8 mouse cellular contexts compared by ENCODE assay signal in genomic region chr6:8512416-8512815, GRCm38 (mm10). TPM values are rescaled to one million over a fixed set of nuclear protein-coding genes. Genes with fewer than 3 reads are reported as not detected.
DNase-seq lines count a peak whose midpoint lies in the region; ATAC-seq and TF ChIP-seq lines count a peak whose summit lies in the region.

No protein-coding gene starts in this region.

- no peak for ATAC-seq in heart, embryonic 11.5 days (replicated peaks; ENCODE audit: insufficient number of reproducible peaks, low FRiP score, low TSS enrichment)
- no peak for ATAC-seq in forebrain, embryonic 12.5 days (ENCODE audit: low FRiP score)
- ATAC-seq in midbrain, embryonic 13.5 days = no peak
- ATAC-seq in megakaryocyte progenitor cell, adult 5-6 weeks (replicated peaks; ENCODE audit: poor library complexity) = no peak

- peak overlapping the region; percentile 70; the same call in 1 of the 2 replicates for H3K4me3 ChIP-seq in heart, embryonic 11.5 days (ENCODE audit: low read depth, low read length)
- H3K4me3 ChIP-seq in CH12.LX (replicated peaks in 1 of 3; ENCODE audit: low read depth in 2 of 3, low read length in 2 of 3, poor library complexity in 1 of 3) = peak overlapping the region; percentile 56 to 95 (median 81)
- peak overlapping the region; percentile 97 for H3K4me3 ChIP-seq in forebrain, embryonic 12.5 days (replicated peaks)
- H3K4me3 ChIP-seq in midbrain, embryonic 13.5 days (replicated peaks) = peak overlapping the region; percentile 99

- peak overlapping the region; percentile 43 for H3K9ac ChIP-seq in heart, embryonic 11.5 days (ENCODE audit: low read depth, low read length)
- peak overlapping the region; percentile 93; the same call in 1 of the 2 replicates for H3K9ac ChIP-seq in CH12.LX (ENCODE audit: insufficient read depth, low read depth)
- peak overlapping the region; percentile 99 for H3K9ac ChIP-seq in forebrain, embryonic 12.5 days
- peak overlapping the region; percentile 98 for H3K9ac ChIP-seq in midbrain, embryonic 13.5 days (replicated peaks)

- WGBS in heart, embryonic 11.5 days (ENCODE audit: insufficient replicate concordance) = 42% methylated on average over 8 of the region's 8 CpGs
- 11% methylated on average over 8 of the region's 8 CpGs for WGBS in forebrain, embryonic 12.5 days
- 10% methylated on average over 8 of the region's 8 CpGs for WGBS in midbrain, embryonic 13.5 days

- no peak for TF ChIP-seq POLR2A in CH12.LX (IDR thresholded peaks at IDR 0.05; ENCODE audit: low read depth, low read length)

- no peak for TF ChIP-seq EP300 in CH12.LX (IDR thresholded peaks at IDR 0.05; ENCODE audit: low read length)

- no peaks in the 10 kb centered on the region for H3K36me3 ChIP-seq in heart, embryonic 11.5 days (ENCODE audit: control insufficient read depth, insufficient read depth, low read length)
- no peaks in the 10 kb centered on the region for H3K36me3 ChIP-seq in CH12.LX (replicated peaks in 1 of 2; ENCODE audit: control insufficient read depth in 1 of 2, insufficient read depth in 1 of 2, low read length in 1 of 2)
- no peaks in the 10 kb centered on the region for H3K36me3 ChIP-seq in forebrain, embryonic 12.5 days (replicated peaks)
- no peaks in the 10 kb centered on the region for H3K36me3 ChIP-seq in midbrain, embryonic 13.5 days

- in situ Hi-C loops in CH12.LX (cut with MboI; ENCODE audit: low pct_ligation_motif_present, low pct_unique_long_range_greater_than_20kb, low sequenced_read_pairs) = no loop called here

- DNase-seq in heart, adult 8-10 months (ENCODE audit: low spot score) = no peak
- peak; percentile 48 for DNase-seq in CH12.LX (ENCODE audit: extremely low read depth)
- peak; percentile 58 for DNase-seq in thymus, postnatal 25 days
- DNase-seq in c-Kit-positive CD71-positive TER-119-positive erythroid progenitor cells, embryonic 14.5 days (ENCODE audit: low spot score) = no peak

- no peaks in the 10 kb centered on the region for H3K27me3 ChIP-seq in heart, embryonic 11.5 days (ENCODE audit: control insufficient read depth, insufficient read depth, low read length)
- no peaks in the 10 kb centered on the region for H3K27me3 ChIP-seq in CH12.LX (replicated peaks)
- no peaks in the 10 kb centered on the region for H3K27me3 ChIP-seq in forebrain, embryonic 12.5 days
- no peaks in the 10 kb centered on the region for H3K27me3 ChIP-seq in midbrain, embryonic 13.5 days

- H3K9me3 ChIP-seq in heart, embryonic 11.5 days (replicated peaks; ENCODE audit: control insufficient read depth, low read length) = no peaks in the 10 kb centered on the region
- H3K9me3 ChIP-seq in CH12.LX (replicated peaks; ENCODE audit: low read length) = no peaks in the 10 kb centered on the region
- no peaks in the 10 kb centered on the region for H3K9me3 ChIP-seq in forebrain, embryonic 12.5 days
- H3K9me3 ChIP-seq in midbrain, embryonic 13.5 days = no peaks in the 10 kb centered on the region

- H3K27ac ChIP-seq in heart, embryonic 11.5 days (ENCODE audit: low read depth, low read length) = no peak overlapping the region
- no peak overlapping the region for H3K27ac ChIP-seq in CH12.LX (ENCODE audit: insufficient read depth, low read depth)
- no peak overlapping the region for H3K27ac ChIP-seq in forebrain, embryonic 12.5 days
- H3K27ac ChIP-seq in midbrain, embryonic 13.5 days = peak overlapping the region; percentile 54

- peak overlapping the region; percentile 74 for H3K4me2 ChIP-seq in heart, embryonic 11.5 days
- peak overlapping the region; percentile 83 for H3K4me2 ChIP-seq in CH12.LX (ENCODE audit: insufficient read depth, low read depth, poor library complexity, severe bottlenecking)
- peak overlapping the region; percentile 76 for H3K4me2 ChIP-seq in forebrain, embryonic 12.5 days
- H3K4me2 ChIP-seq in midbrain, embryonic 13.5 days (replicated peaks) = peak overlapping the region; percentile 80

- peaks cover 31% of the 10 kb centered on the region for H3K79me2 ChIP-seq in CH12.LX (replicated peaks; ENCODE audit: control insufficient read depth, extremely low read depth, insufficient read depth, poor library complexity, severe bottlenecking)

- TF ChIP-seq CTCF in CH12.LX (conservative IDR thresholded peaks at IDR 0.05 in 1 of 2, IDR thresholded peaks at IDR 0.05 in 1 of 2; ENCODE audit: low read depth in 2 of 2, low read length in 2 of 2) = no peak

- peaks cover 4% of the 10 kb centered on the region; the same call in 1 of the 2 replicates for H3K4me1 ChIP-seq in heart, embryonic 11.5 days (ENCODE audit: control insufficient read depth, insufficient read depth, low read length)
- H3K4me1 ChIP-seq in CH12.LX (ENCODE audit: control insufficient read depth in 1 of 2, insufficient read depth in 2 of 2) = peaks cover 2 to 32% of the 10 kb centered on the region in 2 experiments; a peak in 2 of 4 replicates
- peaks cover 22% of the 10 kb centered on the region for H3K4me1 ChIP-seq in forebrain, embryonic 12.5 days
- H3K4me1 ChIP-seq in midbrain, embryonic 13.5 days (replicated peaks) = peaks cover 32% of the 10 kb centered on the region

- no peak; the same call in 1 of the 2 replicates for TF ChIP-seq RAD21 in CH12.LX (IDR thresholded peaks at IDR 0.05; ENCODE audit: low read depth, low read length)

- dilution Hi-C loops in CH12.LX (cut with MboI; ENCODE audit: extremely low pct_ligation_motif_present, extremely low pct_unique_long_range_greater_than_20kb, low sequenced_read_pairs) = no loop called here

TF ChIP-seq in CH12.LX, 34 proteins besides CTCF, POLR2A, EP300 and RAD21:
- no peak for TF ChIP-seq NELFE (IDR thresholded peaks at IDR 0.05; ENCODE audit: low read depth, low read length)
- no peak for TF ChIP-seq MAX (IDR thresholded peaks at IDR 0.05; ENCODE audit: low read length)
- TF ChIP-seq RCOR1 (conservative IDR thresholded peaks at IDR 0.05; ENCODE audit: low read depth, low read length) = no peak
- TF ChIP-seq ZNF384 (IDR thresholded peaks at IDR 0.05; ENCODE audit: low read depth, low read length) = no peak
- no peak; the same call in 1 of the 2 replicates for TF ChIP-seq CHD1 (IDR thresholded peaks at IDR 0.05; ENCODE audit: low read depth, low read length)
- TF ChIP-seq ZKSCAN1 (IDR thresholded peaks at IDR 0.05; ENCODE audit: borderline replicate concordance, low read depth, low read length) = no peak
- TF ChIP-seq SMC3 (IDR thresholded peaks at IDR 0.05; ENCODE audit: low read depth, low read length) = peak; percentile 11; the same call in 1 of the 2 replicates
- peak; percentile 44; the same call in 1 of the 2 replicates for TF ChIP-seq IRF4 (IDR thresholded peaks at IDR 0.05; ENCODE audit: low read depth, low read length)
- no peak for TF ChIP-seq MYC (IDR thresholded peaks at IDR 0.05; ENCODE audit: low read depth, low read length)
- peak; percentile 61; the same call in 1 of the 2 replicates for TF ChIP-seq MXI1 (IDR thresholded peaks at IDR 0.05; ENCODE audit: low read depth, low read length)
- TF ChIP-seq POLR2AphosphoS2 (IDR thresholded peaks at IDR 0.05; ENCODE audit: low read depth, low read length) = no peak
- no peak for TF ChIP-seq USF2 (conservative IDR thresholded peaks at IDR 0.05; ENCODE audit: low read depth, low read length)
- TF ChIP-seq ELF1 (IDR thresholded peaks at IDR 0.05; ENCODE audit: low read depth, low read length) = 0 out of 2 replicates have a peak, but pooled peaks have one; percentile 33
- TF ChIP-seq MAZ (IDR thresholded peaks at IDR 0.05; ENCODE audit: low read depth, low read length) = no peak
- no peak for TF ChIP-seq ZMIZ1 (IDR thresholded peaks at IDR 0.05; ENCODE audit: low read depth, low read length)
- 0 out of 2 replicates have a peak, but pooled peaks have one; percentile 60 for TF ChIP-seq SIN3A (IDR thresholded peaks at IDR 0.05; ENCODE audit: low read length)
- peak; percentile 34; the same call in 1 of the 2 replicates for TF ChIP-seq MEF2A (IDR thresholded peaks at IDR 0.05; ENCODE audit: borderline replicate concordance, low read depth, low read length)
- peak; percentile 34; the same call in 1 of the 2 replicates for TF ChIP-seq ETS1 (conservative IDR thresholded peaks at IDR 0.05; ENCODE audit: low read depth, low read length)

RNA-seq across cellular contexts. Expression of gene Glcci1, which starts 3.0 kb away (rescaled TPM):
- 6.7 and 7.4 TPM in 2 replicates for polyA plus RNA-seq in heart, embryonic 11.5 days (2014; fragmentation: Nextera tagmentation; extraction: Ambion mirVana)
- total RNA-seq in heart, adult 8-10 months (2022) = 1 to 10 TPM; 7.1 to 8.2 (median 7.7) TPM
- total RNA-seq in CH12.LX (2012; rRNA removed) (1.9 and 4.4 TPM in 2 replicates), CH12.LX (2014; rRNA removed) (2.4 and 2.5 TPM in 2 replicates)
- polyA plus RNA-seq in CH12.LX (2012; ENCODE audit: insufficient read length, low read depth) = 3.5 and 4.8 TPM in 2 replicates
- polyA plus RNA-seq in forebrain, embryonic 12.5 days (2016; fragmentation: Nextera tagmentation; extraction: Ambion mirVana) = 18.8 and 22.0 TPM in 2 replicates
- 10.5 and 14.6 TPM in 2 replicates for polyA plus RNA-seq in midbrain, embryonic 13.5 days (2015; fragmentation: Nextera tagmentation; extraction: Ambion mirVana)
- 5.1 and 7.1 TPM in 2 replicates for total RNA-seq in megakaryocyte progenitor cell, adult 5-6 weeks (2015)
- total RNA-seq in megakaryocyte progenitor cell, adult 5-6 weeks (2017) = 0.54 and 5.1 TPM in 2 replicates

Comparison
In these comparisons a context has a peak if more than half of its experiments do, and no peak if none do; other contexts are left out.
1. H3K9ac ChIP-seq: peak in every context shown above with its lines; median percentile 99 in forebrain, embryonic 12.5 days; 98 in midbrain, embryonic 13.5 days; 93 in CH12.LX; 43 in heart, embryonic 11.5 days.
2. DNase-seq: peak in CH12.LX (single experiment) and thymus, postnatal 25 days (single experiment); none in heart, adult 8-10 months (single experiment) and c-Kit-positive CD71-positive TER-119-positive erythroid progenitor cells, embryonic 14.5 days (single experiment).
3. Peak in every context shown above with its lines, with median percentiles within 50 percentile points of each other: H3K4me2 ChIP-seq and H3K4me3 ChIP-seq.